Mouse (Mus musculus) CD4-positive, CD25-positive, alpha-beta regulatory T cell (primary cell): ENCODE results near the gene Fam76a. TPM values are rescaled to one million over a fixed set of nuclear protein-coding genes. Genes with fewer than 3 reads are reported as not detected.

Experiments used
- polyA plus RNA-seq: library from polyadenylated mRNA; unstranded; fragments of 100-300 nt; shearing (Covaris generic); gene quantifications from one replicate; pipeline ENCODE4 v1.2.1, GENCODE M21; 2017

Fam76a gene
- polyA plus RNA-seq, result 32.7 TPM

GRCm38 (mm10) chr4:132922558-132923008, at the start of gene Fam76a:
Fam76a (minus strand) TSS chr4:132922558.

GRCm38 (mm10) chr4:132884064-132884843, 38.1 kb downstream of the Fam76a start, which contains the start of gene Stx12:
Stx12 (minus strand) TSS chr4:132884509.

Other genes starting within 250 kb of the Fam76a start
- 6.1 TPM for gene Xkr8, start 190.0 kb downstream of the Fam76a start, polyA plus RNA-seq
- 0.96 TPM for gene Smpdl3b, start 165.3 kb downstream of the Fam76a start, polyA plus RNA-seq
- 62.4 TPM for gene Rpa2, start 154.2 kb downstream of the Fam76a start, polyA plus RNA-seq
- gene Themis2, start 126.2 kb downstream of the Fam76a start, polyA plus RNA-seq, result 1.1 TPM
- gene Ppp1r8, start 79.4 kb downstream of the Fam76a start, polyA plus RNA-seq, result 50.0 TPM
- gene Stx12, start 38.0 kb downstream of the Fam76a start, polyA plus RNA-seq, result 28.0 TPM
- 3.5 TPM for gene Fgr, start 51.5 kb upstream of the Fam76a start, polyA plus RNA-seq
- gene Ahdc1, start 88.7 kb upstream of the Fam76a start, polyA plus RNA-seq, result 6.8 TPM
- gene Wasf2, start 207.9 kb upstream of the Fam76a start, polyA plus RNA-seq, result 93.6 TPM